In the genomic region with DNA sequence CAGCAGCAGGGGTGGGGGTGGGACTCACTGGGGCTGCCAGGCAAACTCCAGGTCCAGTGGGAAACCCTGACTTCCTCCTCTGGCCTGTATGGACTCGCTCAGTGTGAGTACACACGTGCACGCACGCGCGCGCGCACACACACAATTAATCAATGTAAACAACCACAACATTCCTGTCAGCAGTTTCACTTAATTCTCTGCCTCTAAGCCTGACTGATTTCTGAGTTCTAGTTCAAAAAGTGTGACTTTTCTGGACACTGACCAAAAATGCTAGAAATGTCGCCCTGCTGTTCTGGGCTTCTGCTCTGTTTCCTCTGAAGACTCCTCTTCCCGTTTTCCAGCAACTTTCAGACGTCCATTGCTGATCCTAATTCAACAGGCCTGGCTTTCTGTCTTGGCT, we compare ENCODE assay signal across 14 mouse cellular contexts. TPM values are rescaled to one million over a fixed set of nuclear protein-coding genes. Genes with fewer than 3 reads are reported as not detected.
DNase-seq lines count a peak whose midpoint lies in the region; ATAC-seq lines count a peak whose summit lies in the region.
"Had no signal": no experiment of that assay in that cellular context is flagged by ENCODE, and none has a peak within 500 bp of the region (broad histone marks: within the 10 kb centered on the region; RNA-seq: fewer than 3 reads in every experiment).

No protein-coding gene starts in this region.

- peak; percentile 13; the same call in 1 of the 2 replicates for ATAC-seq in lung, embryonic 16.5 days (ENCODE audit: low read depth)

- no peaks in the 10 kb centered on the region for H3K36me3 ChIP-seq in lung, embryonic 16.5 days (ENCODE audit: control insufficient read depth, insufficient read depth, low read length)
- H3K36me3 ChIP-seq: limb, embryonic 10.5 days; liver, embryonic 15.5 days; midbrain, embryonic 10.5 days had no signal

- peaks cover 23% of the 10 kb centered on the region for H3K4me1 ChIP-seq in lung, embryonic 16.5 days (replicated peaks; ENCODE audit: control insufficient read depth, insufficient read depth, low read length)

- WGBS in lung, embryonic 16.5 days = 66% methylated on average over 11 of the region's 11 CpGs

- no peak overlapping the region for H3K4me3 ChIP-seq in lung, embryonic 16.5 days (ENCODE audit: low read length)
- H3K4me3 ChIP-seq: limb, embryonic 10.5 days; liver, embryonic 15.5 days; midbrain, embryonic 10.5 days had no signal

- H3K27ac ChIP-seq in lung, embryonic 16.5 days (ENCODE audit: low read length) = peak overlapping the region; percentile 39; the same call in 1 of the 2 replicates
- H3K27ac ChIP-seq: limb, embryonic 10.5 days; liver, embryonic 15.5 days; midbrain, embryonic 10.5 days had no signal

- no peak for DNase-seq in lung, postnatal 25 days (ENCODE audit: low spot score)
- DNase-seq in NIH3T3 (ENCODE audit: low read depth) = peak; percentile 63
- DNase-seq in kidney, adult 18-20 months = peak; percentile 64
- DNase-seq in kidney, postnatal 25 days = peak; percentile 60 to 71
- no peak for DNase-seq in thymus, postnatal 36 days
- no peak for DNase-seq in spleen, postnatal 4 days (ENCODE audit: low spot score in 2 of 2)
- DNase-seq: adrenal gland, postnatal 14 days; cerebellum, postnatal 25 days; heart, postnatal 14 days; thymus, adult 2 months had no signal

- no peak overlapping the region for H3K4me2 ChIP-seq in lung, embryonic 16.5 days (ENCODE audit: low read depth, low read length)
- H3K4me2 ChIP-seq: liver, embryonic 15.5 days had no signal

- H3K27me3 ChIP-seq in lung, embryonic 16.5 days (ENCODE audit: control insufficient read depth, insufficient read depth, low read depth, low read length) = no peaks in the 10 kb centered on the region
- H3K27me3 ChIP-seq: liver, embryonic 15.5 days had no signal

- no peaks in the 10 kb centered on the region for H3K9me3 ChIP-seq in lung, embryonic 16.5 days (ENCODE audit: control insufficient read depth, low read length)
- H3K9me3 ChIP-seq: limb, embryonic 10.5 days; liver, embryonic 15.5 days; midbrain, embryonic 10.5 days had no signal

- H3K9ac ChIP-seq in lung, embryonic 16.5 days (ENCODE audit: low read length) = peak overlapping the region; percentile 7; the same call in 1 of the 2 replicates
- H3K9ac ChIP-seq: liver, embryonic 15.5 days had no signal

RNA-seq across cellular contexts. Expression of gene Spen, which starts 23.9 kb away (rescaled TPM):
- polyA plus RNA-seq in lung, embryonic 16.5 days (2015; fragmentation: Nextera tagmentation; extraction: Ambion mirVana) = 6.9 and 7.4 TPM in 2 replicates

RNA-seq across cellular contexts. Expression of gene Fblim1, which starts 43.6 kb away (rescaled TPM):
- polyA plus RNA-seq in lung, embryonic 16.5 days (2015; fragmentation: Nextera tagmentation; extraction: Ambion mirVana) = 71.4 and 76.1 TPM in 2 replicates

RNA-seq across cellular contexts. Expression of gene Tmem82, which starts 56.2 kb away (rescaled TPM):
- 0.99 and 1.1 TPM in 2 replicates for polyA plus RNA-seq in lung, embryonic 16.5 days (2015; fragmentation: Nextera tagmentation; extraction: Ambion mirVana)

Comparison
In these comparisons a context has a peak if more than half of its experiments do, and no peak if none do; other contexts are left out.
1. DNase-seq: peak in NIH3T3 (single experiment), kidney, adult 18-20 months (single experiment) and kidney, postnatal 25 days (2 of 2); none in lung, postnatal 25 days (single experiment), thymus, postnatal 36 days (0 of 2) and spleen, postnatal 4 days (0 of 2).